Mouse (Mus musculus): ENCODE measurements around the gene Abhd15. TPM values are rescaled to one million over a fixed set of nuclear protein-coding genes. Genes with fewer than 3 reads are reported as not detected.

Gene Abhd15
- polyA plus RNA-seq, 1 experiment = 1.0 TPM

DNA sequence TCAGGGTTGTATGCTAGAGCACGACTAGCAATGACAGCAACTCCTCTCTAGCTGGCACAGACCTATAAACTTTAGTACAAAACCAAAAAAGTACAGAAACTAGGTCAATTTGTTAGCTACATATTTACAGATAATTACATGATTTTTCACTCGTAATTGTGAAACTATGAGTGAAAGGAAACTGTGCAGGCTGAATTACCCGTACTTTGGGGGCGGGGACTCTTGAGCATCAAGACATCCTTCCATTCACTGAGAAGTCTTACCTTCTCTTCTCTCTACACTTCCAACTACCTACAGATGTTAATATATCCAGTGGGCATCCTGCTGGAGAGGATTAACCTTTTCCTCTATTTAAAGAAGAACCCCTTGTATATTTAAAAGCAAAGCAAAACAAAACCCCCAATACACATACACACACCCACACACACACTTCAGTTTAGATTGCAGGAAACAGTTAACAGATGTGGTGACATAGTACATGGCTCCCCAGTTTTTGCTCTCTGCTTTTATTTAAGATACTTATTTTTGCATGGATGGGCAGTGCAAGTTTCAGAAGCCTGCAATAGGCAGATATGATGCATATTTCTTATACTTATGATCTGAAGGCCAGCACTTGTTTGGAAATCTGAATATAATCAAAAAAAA is 17.4 kb downstream of the Abhd15 start:
- Histone ChIP-seq H3K4me1 (ENCODE audit: control insufficient read depth, insufficient read depth, low read length) (no peaks in the 10 kb centered on the region), H3K27ac (ENCODE audit: insufficient read depth, low read length) (no peak overlapping the region), H3K4me3 (ENCODE audit: insufficient read depth, low read length) (no peak overlapping the region)
- TF ChIP-seq CTCF (IDR thresholded peaks at IDR 0.05; ENCODE audit: borderline replicate concordance, insufficient read depth, low read length) (no peak), POLR2A (IDR thresholded peaks at IDR 0.05; ENCODE audit: low read depth, low read length) (no peak)

GRCm38 (mm10) chr11:77545261-77545660 is 30.3 kb downstream of the Abhd15 start:
- TF ChIP-seq CTCF (IDR thresholded peaks at IDR 0.05; ENCODE audit: borderline replicate concordance, insufficient read depth, low read length) (no peak), POLR2A (IDR thresholded peaks at IDR 0.05; ENCODE audit: low read depth, low read length) (no peak)

DNA sequence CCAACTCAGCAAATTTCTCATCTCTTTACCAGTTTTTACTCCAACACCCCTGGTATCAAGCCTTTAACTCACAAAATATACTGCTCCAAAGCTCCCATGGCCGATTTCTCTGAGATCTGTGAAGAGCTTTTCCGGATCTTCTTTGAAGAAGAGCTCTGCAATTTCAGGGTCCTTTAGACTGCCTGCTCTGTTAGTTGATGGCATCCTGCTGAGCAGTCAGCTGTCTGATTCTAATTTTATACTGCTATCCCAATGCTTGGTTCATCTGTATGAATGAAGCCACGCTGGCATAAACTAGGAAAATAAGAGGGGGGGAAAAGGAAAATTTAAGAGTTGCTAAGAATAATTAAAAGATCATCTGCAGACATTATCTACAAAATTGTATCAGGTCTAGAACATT is 70.3 kb downstream of the Abhd15 start:
- TF ChIP-seq CTCF (IDR thresholded peaks at IDR 0.05; ENCODE audit: borderline replicate concordance, insufficient read depth, low read length) (no peak), POLR2A (IDR thresholded peaks at IDR 0.05; ENCODE audit: low read depth, low read length) (no peak)
- no peak overlapping the region for H3K4me3 ChIP-seq (ENCODE audit: insufficient read depth, low read length)
- no peak overlapping the region for H3K27ac ChIP-seq (ENCODE audit: insufficient read depth, low read length)
- H3K4me1 ChIP-seq (ENCODE audit: control insufficient read depth, insufficient read depth, low read length) = no peaks in the 10 kb centered on the region

More at GRCm38 (mm10) chr11:77545261-77545660, 30.3 kb downstream of the Abhd15 start:
- H3K27ac ChIP-seq (ENCODE audit: insufficient read depth, low read length) = no peak overlapping the region
- no peak overlapping the region for H3K4me3 ChIP-seq (ENCODE audit: insufficient read depth, low read length)
- no peaks in the 10 kb centered on the region for H3K4me1 ChIP-seq (ENCODE audit: control insufficient read depth, insufficient read depth, low read length)

Other genes with a start within 250 kb of the Abhd15 start
- 2.1 and 4.7 TPM in 2 replicates for gene Coro6, start 52.7 kb upstream of the Abhd15 start, polyA plus RNA-seq (2011; ENCODE audit: insufficient read length, low read depth, missing spikeins)
- gene Ankrd13b, start 25.4 kb upstream of the Abhd15 start, polyA plus RNA-seq (2011; ENCODE audit: insufficient read length, low read depth, missing spikeins) = 12.3 and 15.6 TPM in 2 replicates
- gene Git1, start 21.6 kb upstream of the Abhd15 start, polyA plus RNA-seq (2011; ENCODE audit: insufficient read length, low read depth, missing spikeins) = 37.9 and 41.2 TPM in 2 replicates
- gene Trp53i13, start 859 bp downstream of the Abhd15 start, polyA plus RNA-seq (2011; ENCODE audit: insufficient read length, low read depth, missing spikeins) = 21.2 and 26.4 TPM in 2 replicates
- gene Gm10392, start 4.1 kb downstream of the Abhd15 start, polyA plus RNA-seq (2011; ENCODE audit: insufficient read length, low read depth, missing spikeins) = not detected in 2 replicates
- gene Taok1, start 92.7 kb downstream of the Abhd15 start, polyA plus RNA-seq (2011; ENCODE audit: insufficient read length, low read depth, missing spikeins) = 62.1 and 64.5 TPM in 2 replicates
- 76.8 and 87.1 TPM in 2 replicates for gene Nufip2, start 171.0 kb downstream of the Abhd15 start, polyA plus RNA-seq (2011; ENCODE audit: insufficient read length, low read depth, missing spikeins)
- not detected in 2 replicates for gene Cryba1, start 210.2 kb downstream of the Abhd15 start, polyA plus RNA-seq (2011; ENCODE audit: insufficient read length, low read depth, missing spikeins)
- gene Myo18a, start 248.1 kb downstream of the Abhd15 start, polyA plus RNA-seq (2011; ENCODE audit: insufficient read length, low read depth, missing spikeins) = 16.2 and 20.1 TPM in 2 replicates